In the genomic region with DNA sequence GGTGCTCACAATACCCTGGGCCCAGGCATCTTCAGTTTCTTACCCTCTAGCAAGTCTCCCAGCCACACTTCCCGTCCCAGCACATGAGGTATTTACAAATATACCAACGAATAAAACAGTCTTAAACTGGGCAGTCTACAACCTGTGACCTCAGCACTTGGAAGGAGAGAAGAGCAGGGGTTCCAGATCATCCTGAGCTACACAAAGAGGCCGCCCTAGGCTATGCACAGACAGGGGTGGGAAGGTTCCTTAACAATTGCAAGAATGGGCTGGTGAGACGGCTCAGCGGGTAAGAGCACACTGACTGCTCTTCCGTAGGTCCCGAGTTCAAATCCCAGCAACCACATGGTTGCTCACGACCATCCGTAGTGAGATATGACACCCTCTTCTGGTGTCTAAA, we compare ENCODE assay signal across 23 mouse cellular contexts. TPM values are rescaled to one million over a fixed set of nuclear protein-coding genes. Genes with fewer than 3 reads are reported as not detected.
DNase-seq lines count a peak whose midpoint lies in the region; ATAC-seq and TF ChIP-seq lines count a peak whose summit lies in the region.
"Had no signal": no experiment of that assay in that cellular context is flagged by ENCODE, and none has a peak within 500 bp of the region (broad histone marks: within the 10 kb centered on the region; RNA-seq: fewer than 3 reads in every experiment).

No protein-coding gene starts in this region.

- TF ChIP-seq CTCF in ES-Bruce4 (IDR thresholded peaks at IDR 0.05; ENCODE audit: low read depth, low read length): no peak

- H3K9ac ChIP-seq in ES-Bruce4 (ENCODE audit: low read depth, poor library complexity, severe bottlenecking): no peak overlapping the region
- H3K9ac ChIP-seq in ES-E14 (ENCODE audit: insufficient read depth, low read depth, low read length, poor library complexity, severe bottlenecking): no peak overlapping the region
- no peak overlapping the region for H3K9ac ChIP-seq in forebrain, embryonic 13.5 days
- H3K9ac ChIP-seq: embryonic facial prominence, embryonic 12.5 days had no signal

- H3K27ac ChIP-seq in ES-Bruce4 (ENCODE audit: insufficient read depth, low read length): peak overlapping the region; percentile 34
- H3K27ac ChIP-seq in ES-E14 (ENCODE audit: insufficient read depth, low read depth, low read length, poor library complexity, severe bottlenecking): peak overlapping the region; percentile 43; the same call in 1 of the 2 replicates
- H3K27ac ChIP-seq in forebrain, embryonic 13.5 days: no peak overlapping the region
- H3K27ac ChIP-seq: embryonic facial prominence, embryonic 10.5 days; embryonic facial prominence, embryonic 12.5 days had no signal

- TF ChIP-seq POLR2A in ES-Bruce4 (IDR thresholded peaks at IDR 0.05; ENCODE audit: insufficient read depth, low read length): no peak

- no peaks in the 10 kb centered on the region for H3K36me3 ChIP-seq in ES-Bruce4 (ENCODE audit: control insufficient read depth, insufficient read depth, low read length, poor library complexity, severe bottlenecking)
- H3K36me3 ChIP-seq in ES-E14 (ENCODE audit: control insufficient read depth, insufficient read depth, low read length, poor library complexity, severe bottlenecking): no peaks in the 10 kb centered on the region
- H3K36me3 ChIP-seq in forebrain, embryonic 13.5 days (ENCODE audit: poor library complexity, severe bottlenecking): no peaks in the 10 kb centered on the region
- H3K36me3 ChIP-seq: embryonic facial prominence, embryonic 10.5 days; embryonic facial prominence, embryonic 12.5 days had no signal

- no peak for TF ChIP-seq EP300 in ES-Bruce4 (IDR thresholded peaks at IDR 0.05; ENCODE audit: insufficient read depth, low read depth, low read length)

- no peaks in the 10 kb centered on the region for H3K9me3 ChIP-seq in ES-Bruce4 (replicated peaks; ENCODE audit: control insufficient read depth, insufficient read depth, low read length, poor library complexity, severe bottlenecking)
- no peaks in the 10 kb centered on the region for H3K9me3 ChIP-seq in ES-E14 (ENCODE audit: control insufficient read depth, insufficient read depth, low read depth, low read length)
- no peaks in the 10 kb centered on the region for H3K9me3 ChIP-seq in forebrain, embryonic 13.5 days (replicated peaks)
- H3K9me3 ChIP-seq: embryonic facial prominence, embryonic 10.5 days; embryonic facial prominence, embryonic 12.5 days had no signal

- H3K4me2 ChIP-seq in forebrain, embryonic 13.5 days: no peak overlapping the region
- H3K4me2 ChIP-seq: embryonic facial prominence, embryonic 12.5 days had no signal

- peak; percentile 33 for DNase-seq in ES-E14 (ENCODE audit: low read depth, low spot score)
- peak; percentile 85 for DNase-seq in ZHBTc4 (ENCODE audit: low read depth, low spot score)
- DNase-seq in embryo, embryonic 10.5 days (ENCODE audit: low spot score): no peak
- DNase-seq: adrenal gland, adult 2 months; adrenal gland, postnatal 10 days; adrenal gland, postnatal 25 days; B cell, adult 2 months; cerebellum, adult 11 months; cerebellum, adult 18-20 months; cerebellum, adult 8-10 months; cerebellum, adult 9-11 months; cerebellum, postnatal 14 days; cerebellum, postnatal 36 days had no signal

- 93% methylated on average over 9 of the region's 9 CpGs for WGBS in forebrain, embryonic 13.5 days

- in situ Hi-C loops in ES-E14 (cut with MboI; ENCODE audit: low sequenced_read_pairs in 2 of 2, unreplicated experiment in 2 of 2): no loop called here

- no peaks in the 10 kb centered on the region for H3K27me3 ChIP-seq in ES-Bruce4 (ENCODE audit: control insufficient read depth, insufficient read depth, low read length, poor library complexity, severe bottlenecking)
- H3K27me3 ChIP-seq in forebrain, embryonic 13.5 days: no peaks in the 10 kb centered on the region
- H3K27me3 ChIP-seq: CH12.LX; embryonic facial prominence, embryonic 12.5 days had no signal

- H3K4me3 ChIP-seq in ES-Bruce4 (ENCODE audit: low read depth, low read length) (no peak overlapping the region), ES-E14 (ENCODE audit: insufficient read depth in 1 of 2, low read depth in 1 of 2, low read length in 2 of 2, poor library complexity in 1 of 2, severe bottlenecking in 1 of 2) (no peak overlapping the region)
- H3K4me3 ChIP-seq in forebrain, embryonic 13.5 days: no peak overlapping the region
- H3K4me3 ChIP-seq: embryonic facial prominence, embryonic 10.5 days; embryonic facial prominence, embryonic 12.5 days had no signal

- peaks cover 14% of the 10 kb centered on the region for H3K4me1 ChIP-seq in ES-Bruce4 (ENCODE audit: control insufficient read depth, insufficient read depth, low read length)
- H3K4me1 ChIP-seq in ES-E14 (ENCODE audit: control insufficient read depth in 2 of 2, insufficient read depth in 2 of 2, low read length in 2 of 2, poor library complexity in 1 of 2): peaks cover 9 to 31% of the 10 kb centered on the region in 2 experiments
- H3K4me1 ChIP-seq in forebrain, embryonic 13.5 days: peaks cover 27% of the 10 kb centered on the region
- H3K4me1 ChIP-seq: embryonic facial prominence, embryonic 12.5 days had no signal

- no peak for ATAC-seq in forebrain, embryonic 13.5 days
- ATAC-seq: CD4-positive, CD25-positive, alpha-beta regulatory T cell, adult 4 months; forebrain, embryonic 14.5 days; forebrain, embryonic 16.5 days had no signal

TF ChIP-seq in ES-E14, 5 proteins besides CTCF, POLR2A, EP300 and RAD21:
- TF ChIP-seq ZC3H11A (IDR thresholded peaks at IDR 0.05; ENCODE audit: borderline replicate concordance, low read depth, low read length) (no peak), ZNF384 (IDR thresholded peaks at IDR 0.05; ENCODE audit: low read depth, low read length) (peak; percentile 58; the same call in 1 of the 2 replicates)

RNA-seq across cellular contexts. Expression of gene Rab3b, which starts 24.5 kb away (rescaled TPM):
- polyA plus RNA-seq in ES-Bruce4 (2011; ENCODE audit: insufficient read depth, insufficient read length, low read depth, missing spikeins): 16.3 and 17.0 TPM in 2 replicates
- 2.3 and 5.1 TPM in 2 replicates for total RNA-seq in ES-E14 (2012; rRNA removed)
- polyA plus RNA-seq in forebrain, embryonic 13.5 days (2015; fragmentation: Nextera tagmentation; extraction: Ambion mirVana): 38.0 and 54.1 TPM in 2 replicates
- total RNA-seq: common myeloid progenitor, adult 5-6 weeks; MEL had no signal
- polyA plus RNA-seq: CD4-positive, CD25-positive, alpha-beta regulatory T cell, adult 4 months had no signal

RNA-seq across cellular contexts. Expression of gene A730015C16Rik, which starts 54.9 kb away (rescaled TPM):
- polyA plus RNA-seq in ES-Bruce4 (2011; ENCODE audit: insufficient read depth, insufficient read length, low read depth, missing spikeins): not detected in 2 replicates
- total RNA-seq in ES-E14 (2012; rRNA removed): 2.6 and 3.1 TPM in 2 replicates
- 1.4 and 1.7 TPM in 2 replicates for polyA plus RNA-seq in forebrain, embryonic 13.5 days (2015; fragmentation: Nextera tagmentation; extraction: Ambion mirVana)
- total RNA-seq: adrenal gland, adult 2 months; adrenal gland, postnatal 10 days; adrenal gland, postnatal 25 days had no signal
- polyA plus RNA-seq: adrenal gland, adult 2 months; CD4-positive, CD25-positive, alpha-beta regulatory T cell, adult 4 months had no signal

RNA-seq across cellular contexts. Expression of gene Kti12, which starts 55.8 kb away (rescaled TPM):
- 20.1 and 20.7 TPM in 2 replicates for polyA plus RNA-seq in ES-Bruce4 (2011; ENCODE audit: insufficient read depth, insufficient read length, low read depth, missing spikeins)
- 26.2 and 26.7 TPM in 2 replicates for total RNA-seq in ES-E14 (2012; rRNA removed)
- 35.1 and 38.5 TPM in 2 replicates for polyA plus RNA-seq in forebrain, embryonic 13.5 days (2015; fragmentation: Nextera tagmentation; extraction: Ambion mirVana)
